Mouse (Mus musculus) stomach, postnatal 0 days (tissue): ENCODE data around the gene Slc25a12. TPM values are rescaled to one million over a fixed set of nuclear protein-coding genes. Genes with fewer than 3 reads are reported as not detected.

Source experiments
- ATAC-seq: fragments of 200-750 bp; cut with Nextera tagmentation; 2 replicates; pipeline ENCODE4 v1.8.0; 2017; ENCODE audit not compliant: low FRiP score, low TSS enrichment
- DNase-seq: peaks from one replicate; pipeline ENCODE4 v3.0.0-alpha.2; 2016; ENCODE audit warnings: low spot score
- H3K27ac ChIP-seq: fragments of 300-500 bp; sonication (generic); replicated peaks from 2 replicates; pipeline ENCODE4 v1.5.1; 2014; ENCODE audit warnings: mild to moderate bottlenecking, control low read depth
- H3K27me3 ChIP-seq: fragments of 300-500 bp; sonication (generic); 2 replicates; pipeline ENCODE4 v1.6.1; 2014; ENCODE audit warnings: low read length; ENCODE audit not compliant: control insufficient read depth, insufficient read depth
- H3K36me3 ChIP-seq: fragments of 300-500 bp; sonication (generic); 2 replicates; pipeline ENCODE4 v1.6.1; 2014; ENCODE audit warnings: low read length, mixed read lengths; ENCODE audit not compliant: control insufficient read depth, insufficient read depth
- H3K4me1 ChIP-seq: fragments of 300-500 bp; sonication (generic); replicated peaks from 2 replicates; pipeline ENCODE4 v1.6.1; 2014; ENCODE audit warnings: antibody characterized with exemption; ENCODE audit not compliant: control insufficient read depth, insufficient read depth
- H3K4me2 ChIP-seq: fragments of 300-500 bp; sonication (generic); replicated peaks from 2 replicates; pipeline ENCODE4 v1.6.1; 2014; ENCODE audit warnings: low read depth, mild to moderate bottlenecking, control low read depth, moderate library complexity
- H3K4me3 ChIP-seq: fragments of 300-500 bp; sonication (generic); 2 replicates; pipeline ENCODE4 v1.5.1; 2014; ENCODE audit warnings: low read depth, low read length, control low read depth
- H3K9ac ChIP-seq: fragments of 300-500 bp; sonication (generic); 2 replicates; pipeline ENCODE4 v1.6.1; 2014; ENCODE audit warnings: mild to moderate bottlenecking, low read length, control low read depth, mixed read lengths
- H3K9me3 ChIP-seq: fragments of 300-500 bp; sonication (generic); 2 replicates; pipeline ENCODE4 v1.6.1; 2016; ENCODE audit warnings: low read length; ENCODE audit not compliant: control insufficient read depth
- CTCF ChIP-seq: IDR thresholded peaks from 2 replicates; pipeline ENCODE4 v1.5.1; 2016; ENCODE audit warnings: antibody characterized with exemption, low read depth, mild to moderate bottlenecking, moderate library complexity
- EP300 ChIP-seq: optimal IDR thresholded peaks from 2 replicates; pipeline ENCODE3; 2016; ENCODE audit warnings: antibody characterized with exemption
- WGBS: fragments of 180-500 bp; shearing (Covaris S2); extraction: QIAGEN DNeasy Blood & Tissue Kit; methylation state at CpG from one replicate; pipeline ENCODE4 v1.1.7; 2014; 5-methylcytosine and 5-hydroxymethylcytosine counted together
- polyA plus RNA-seq: library from polyadenylated mRNA; unstranded; fragments of >200 nt; fragmentation: Nextera tagmentation; extraction: Ambion mirVana; gene quantifications from 2 replicates; pipeline ENCODE4 v1.2.1, GENCODE M21; 2015

Slc25a12 gene
- polyA plus RNA-seq, 1 experiment from 2014 or later: 28.0 TPM

GRCm38 (mm10) chr2:71353306-71354054 is 14.1 kb downstream of the Slc25a12 start:
- no peak for TF ChIP-seq EP300
- TF ChIP-seq CTCF: no peak
- Histone ChIP-seq H3K4me2 (no peak overlapping the region), H3K36me3 (no peaks in the 10 kb centered on the region), H3K4me3 (no peak overlapping the region), H3K27me3 (no peaks in the 10 kb centered on the region), H3K27ac (no peak overlapping the region), H3K4me1 (no peaks in the 10 kb centered on the region), H3K9me3 (no peaks in the 10 kb centered on the region), H3K9ac (no peak overlapping the region)
- 65% methylated on average over 10 of the region's 10 CpGs for WGBS
- ATAC-seq: no peak
- no peak for DNase-seq

GRCm38 (mm10) chr2:71351727-71351987 is 15.9 kb downstream of the Slc25a12 start:
- Histone ChIP-seq H3K27me3 (no peaks in the 10 kb centered on the region), H3K4me3 (no peak overlapping the region), H3K36me3 (no peaks in the 10 kb centered on the region), H3K9ac (no peak overlapping the region), H3K27ac (no peak overlapping the region), H3K4me2 (no peak overlapping the region), H3K4me1 (no peaks in the 10 kb centered on the region), H3K9me3 (no peaks in the 10 kb centered on the region)
- TF ChIP-seq EP300 (no peak), CTCF (no peak)
- no peak for DNase-seq
- 89% methylated on average over 3 of the region's 3 CpGs for WGBS
- no peak for ATAC-seq

- Histone ChIP-seq H3K36me3 (no peaks in the 10 kb centered on the region), H3K27me3 (no peaks in the 10 kb centered on the region), H3K4me2 (no peak overlapping the region), H3K4me1 (no peaks in the 10 kb centered on the region), H3K27ac (no peak overlapping the region), H3K9me3 (no peaks in the 10 kb centered on the region), H3K4me3 (no peak overlapping the region), H3K9ac (no peak overlapping the region)
- DNase-seq (no peak), ATAC-seq (no peak)
- WGBS: 67% methylated on average over 11 of the region's 11 CpGs
- TF ChIP-seq CTCF (no peak), EP300 (no peak)
Measured at GRCm38 (mm10) chr2:71350904-71351726, 16.4 kb downstream of the Slc25a12 start.

- Histone ChIP-seq H3K27ac (no peak overlapping the region), H3K4me3 (no peak overlapping the region), H3K4me1 (no peaks in the 10 kb centered on the region), H3K9ac (no peak overlapping the region), H3K9me3 (no peaks in the 10 kb centered on the region), H3K4me2 (no peak overlapping the region), H3K27me3 (no peaks in the 10 kb centered on the region), H3K36me3 (no peaks in the 10 kb centered on the region)
- 66% methylated on average over 6 of the region's 7 CpGs for WGBS
- TF ChIP-seq CTCF: no peak
- DNase-seq (no peak), ATAC-seq (no peak)
Measured at GRCm38 (mm10) chr2:71350181-71350580, 17.4 kb downstream of the Slc25a12 start.

DNA sequence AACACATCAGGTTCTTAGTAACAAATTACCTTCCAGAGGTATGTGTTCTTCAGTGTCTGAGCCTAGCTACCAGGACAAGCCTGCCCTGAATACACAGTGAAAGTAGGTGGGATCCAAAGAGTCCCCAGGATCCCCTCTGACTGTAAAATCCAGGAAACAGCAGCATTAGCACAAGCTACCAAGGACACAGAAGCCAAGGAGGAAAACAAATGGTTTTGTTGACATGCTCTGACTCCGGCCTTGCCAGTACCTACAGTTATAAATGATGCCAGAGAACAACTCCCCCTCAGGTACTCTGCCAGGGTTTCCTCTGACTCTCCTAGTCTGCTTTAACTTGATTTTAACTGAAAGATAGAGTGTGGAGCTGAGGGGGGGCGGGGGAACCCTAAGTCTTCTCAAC is 18.0 kb downstream of the Slc25a12 start:
- WGBS: 74% methylated on average over 2 of the region's 2 CpGs
- no peak overlapping the region for H3K4me3 ChIP-seq
- no peaks in the 10 kb centered on the region for H3K4me1 ChIP-seq
- no peaks in the 10 kb centered on the region for H3K27me3 ChIP-seq
- ATAC-seq (no peak), DNase-seq (no peak)
- H3K9me3 ChIP-seq: no peaks in the 10 kb centered on the region
- TF ChIP-seq EP300 (no peak), CTCF (no peak)
- H3K4me2 ChIP-seq: no peak overlapping the region
- no peaks in the 10 kb centered on the region for H3K36me3 ChIP-seq
- H3K9ac ChIP-seq: no peak overlapping the region
- H3K27ac ChIP-seq: no peak overlapping the region
